Mouse (Mus musculus): ENCODE measurements around the gene Mrps10. TPM values are rescaled to one million over a fixed set of nuclear protein-coding genes. Genes with fewer than 3 reads are reported as not detected.
A peak's percentile ranks its signal among the peaks of the same experiment; 100 is the strongest.

Mrps10 gene
- 58.6 and 59.5 TPM in 2 replicates for polyA plus RNA-seq (2015; fragmentation: Nextera tagmentation; extraction: Ambion mirVana)

GRCm38 (mm10) chr17:47368401-47369086 lies at the start of gene Mrps10:
Gene Mrps10, plus strand, starts transcription at chr17:47368887.
- Histone ChIP-seq H3K4me1 (replicated peaks; ENCODE audit: control insufficient read depth, insufficient read depth) (no peaks in the 10 kb centered on the region), H3K27me3 (ENCODE audit: control insufficient read depth, insufficient read depth, low read length) (no peaks in the 10 kb centered on the region), H3K4me3 (ENCODE audit: low read depth, low read length) (peak within 1 kb of the TSS; percentile 75), H3K36me3 (ENCODE audit: control insufficient read depth, insufficient read depth, low read length) (0 out of 2 replicates have a peak, but pooled peaks cover 6% of the 10 kb centered on the region), H3K4me2 (replicated peaks; ENCODE audit: low read depth) (peak within 1 kb of the TSS; percentile 84), H3K9me3 (ENCODE audit: control insufficient read depth, low read length) (no peaks in the 10 kb centered on the region), H3K27ac (replicated peaks) (peak within 1 kb of the TSS; percentile 53), H3K9ac (ENCODE audit: low read length) (peak within 1 kb of the TSS; percentile 71)
- 3% methylated on average over 35 of the region's 35 CpGs for WGBS
- DNase-seq (ENCODE audit: low spot score) (peak; percentile 89), ATAC-seq (ENCODE audit: low FRiP score, low TSS enrichment) (peak; percentile 85)
- TF ChIP-seq EP300 (optimal IDR thresholded peaks at IDR 0.05), result no peak
- peak; percentile 12; the same call in 1 of the 2 replicates for TF ChIP-seq CTCF (IDR thresholded peaks at IDR 0.05; ENCODE audit: low read depth)

GRCm38 (mm10) chr17:47318972-47319625 lies 49.6 kb upstream of the Mrps10 start:
- WGBS, result 75% methylated on average over 20 of the region's 20 CpGs
- H3K4me1 ChIP-seq (replicated peaks; ENCODE audit: control insufficient read depth, insufficient read depth), result no peaks in the 10 kb centered on the region
- no peak for TF ChIP-seq CTCF (IDR thresholded peaks at IDR 0.05; ENCODE audit: low read depth)
- no peak for TF ChIP-seq EP300 (optimal IDR thresholded peaks at IDR 0.05)
- DNase-seq (ENCODE audit: low spot score), result no peak
- H3K36me3 ChIP-seq (ENCODE audit: control insufficient read depth, insufficient read depth, low read length), result peaks cover 29% of the 10 kb centered on the region
- no peak overlapping the region for H3K27ac ChIP-seq (replicated peaks)
- H3K27me3 ChIP-seq (ENCODE audit: control insufficient read depth, insufficient read depth, low read length), result no peaks in the 10 kb centered on the region
- no peak overlapping the region for H3K4me3 ChIP-seq (ENCODE audit: low read depth, low read length)
- no peak overlapping the region for H3K4me2 ChIP-seq (replicated peaks; ENCODE audit: low read depth)
- no peaks in the 10 kb centered on the region for H3K9me3 ChIP-seq (ENCODE audit: control insufficient read depth, low read length)
- no peak for ATAC-seq (ENCODE audit: low FRiP score, low TSS enrichment)
- H3K9ac ChIP-seq (ENCODE audit: low read length), result no peak overlapping the region

- WGBS, result 87% methylated on average over 12 of the region's 12 CpGs
- no peaks in the 10 kb centered on the region for H3K4me1 ChIP-seq (replicated peaks; ENCODE audit: control insufficient read depth, insufficient read depth)
These were observed 48.9 kb upstream of the Mrps10 start for GRCm38 (mm10) chr17:47319761-47320160.

GRCm38 (mm10) chr17:47322128-47322990 lies 46.3 kb upstream of the Mrps10 start:
- no peak for TF ChIP-seq CTCF (IDR thresholded peaks at IDR 0.05; ENCODE audit: low read depth)
- no peak for TF ChIP-seq EP300 (optimal IDR thresholded peaks at IDR 0.05)
- no peak overlapping the region for H3K4me2 ChIP-seq (replicated peaks; ENCODE audit: low read depth)
- H3K9me3 ChIP-seq (ENCODE audit: control insufficient read depth, low read length), result no peaks in the 10 kb centered on the region
- no peak overlapping the region for H3K27ac ChIP-seq (replicated peaks)
- no peaks in the 10 kb centered on the region for H3K27me3 ChIP-seq (ENCODE audit: control insufficient read depth, insufficient read depth, low read length)
- ATAC-seq (ENCODE audit: low FRiP score, low TSS enrichment), result peak; percentile 43; the same call in 1 of the 2 replicates
- peaks cover 14% of the 10 kb centered on the region; the same call in 1 of the 2 replicates for H3K36me3 ChIP-seq (ENCODE audit: control insufficient read depth, insufficient read depth, low read length)
- H3K9ac ChIP-seq (ENCODE audit: low read length), result no peak overlapping the region
- 78% methylated on average over 22 of the region's 22 CpGs for WGBS
- DNase-seq (ENCODE audit: low spot score), result no peak
- H3K4me1 ChIP-seq (replicated peaks; ENCODE audit: control insufficient read depth, insufficient read depth), result no peaks in the 10 kb centered on the region
- H3K4me3 ChIP-seq (ENCODE audit: low read depth, low read length), result no peak overlapping the region

More at GRCm38 (mm10) chr17:47319761-47320160, 48.9 kb upstream of the Mrps10 start:
- Histone ChIP-seq H3K27ac (replicated peaks) (no peak overlapping the region), H3K36me3 (ENCODE audit: control insufficient read depth, insufficient read depth, low read length) (peaks cover 24% of the 10 kb centered on the region), H3K9me3 (ENCODE audit: control insufficient read depth, low read length) (no peaks in the 10 kb centered on the region), H3K4me2 (replicated peaks; ENCODE audit: low read depth) (no peak overlapping the region), H3K4me3 (ENCODE audit: low read depth, low read length) (no peak overlapping the region), H3K9ac (ENCODE audit: low read length) (no peak overlapping the region), H3K27me3 (ENCODE audit: control insufficient read depth, insufficient read depth, low read length) (no peaks in the 10 kb centered on the region)
- DNase-seq (ENCODE audit: low spot score), result no peak
- no peak for ATAC-seq (ENCODE audit: low FRiP score, low TSS enrichment)
- TF ChIP-seq CTCF (IDR thresholded peaks at IDR 0.05; ENCODE audit: low read depth), result no peak
- no peak for TF ChIP-seq EP300 (optimal IDR thresholded peaks at IDR 0.05)

- ATAC-seq (ENCODE audit: low FRiP score, low TSS enrichment) (no peak; the same call in 1 of the 2 replicates), DNase-seq (ENCODE audit: low spot score) (no peak)
- H3K36me3 ChIP-seq (ENCODE audit: control insufficient read depth, insufficient read depth, low read length), result peaks cover 14% of the 10 kb centered on the region; the same call in 1 of the 2 replicates
- no peaks in the 10 kb centered on the region for H3K4me1 ChIP-seq (replicated peaks; ENCODE audit: control insufficient read depth, insufficient read depth)
- TF ChIP-seq CTCF (IDR thresholded peaks at IDR 0.05; ENCODE audit: low read depth), result no peak
- no peak for TF ChIP-seq EP300 (optimal IDR thresholded peaks at IDR 0.05)
- no peak overlapping the region for H3K4me2 ChIP-seq (replicated peaks; ENCODE audit: low read depth)
- H3K9ac ChIP-seq (ENCODE audit: low read length), result no peak overlapping the region
- 66% methylated on average over 6 of the region's 6 CpGs for WGBS
- H3K4me3 ChIP-seq (ENCODE audit: low read depth, low read length), result no peak overlapping the region
- H3K9me3 ChIP-seq (ENCODE audit: control insufficient read depth, low read length), result no peaks in the 10 kb centered on the region
- H3K27ac ChIP-seq (replicated peaks), result peak overlapping the region; percentile 45
- H3K27me3 ChIP-seq (ENCODE audit: control insufficient read depth, insufficient read depth, low read length), result no peaks in the 10 kb centered on the region
These were observed 45.7 kb upstream of the Mrps10 start for GRCm38 (mm10) chr17:47322991-47323295.

All from stomach, postnatal 0 days (tissue).